Mouse (Mus musculus): Measurements from ENCODE around the gene Cxcr3. TPM values are rescaled to one million over a fixed set of nuclear protein-coding genes. Genes with fewer than 3 reads are reported as not detected.

Gene Cxcr3
- 0.13 TPM in 1 of 2 replicates, not detected in the other for polyA plus RNA-seq (2014; fragmentation: Nextera tagmentation; extraction: Ambion mirVana)

DNA sequence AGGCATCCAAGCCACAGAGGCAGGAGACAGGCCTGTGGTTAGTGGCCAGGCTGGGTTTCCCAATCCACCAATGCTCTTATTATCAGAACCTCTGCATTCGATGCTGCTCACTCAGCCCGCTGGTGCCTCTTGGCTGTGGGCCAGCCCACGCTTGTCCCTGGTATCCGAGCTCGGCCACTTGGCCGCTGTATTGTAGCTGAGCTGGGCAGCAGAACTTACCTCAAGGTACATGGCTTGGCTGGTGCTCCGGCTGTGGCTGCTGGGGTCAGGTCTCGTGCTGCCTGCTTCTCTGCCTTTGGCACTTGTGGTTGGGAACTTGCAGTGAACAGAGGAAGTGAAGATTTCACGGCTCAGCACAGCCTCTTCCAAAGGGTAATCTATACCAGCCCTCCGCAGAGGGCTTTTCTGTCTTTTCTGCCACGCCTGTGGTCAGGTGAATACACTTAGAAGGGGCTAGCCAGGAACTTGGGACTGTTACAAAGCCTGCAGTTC is at the start of gene Cxcr3:
TSS of gene Cxcr3 (minus strand) at position 442 of the 492 bp plus-strand sequence.
- Histone ChIP-seq H3K27me3 (ENCODE audit: control insufficient read depth, insufficient read depth, low read length) (no peaks in the 10 kb centered on the region), H3K9me3 (ENCODE audit: control insufficient read depth, low read length) (no peaks in the 10 kb centered on the region), H3K9ac (ENCODE audit: low read length) (no peak within 1 kb of the TSS), H3K4me1 (ENCODE audit: control insufficient read depth, insufficient read depth, low read length) (no peaks in the 10 kb centered on the region), H3K4me2 (ENCODE audit: low read depth) (no peak within 1 kb of the TSS), H3K4me3 (ENCODE audit: low read depth, low read length) (no peak within 1 kb of the TSS), H3K36me3 (ENCODE audit: control insufficient read depth, insufficient read depth, low read length) (no peaks in the 10 kb centered on the region), H3K27ac (ENCODE audit: low read depth, low read length) (no peak within 1 kb of the TSS)
- 83% methylated on average over 11 of the region's 11 CpGs for WGBS
- ATAC-seq (ENCODE audit: insufficient read depth, low FRiP score, low TSS enrichment) (no peak), DNase-seq (ENCODE audit: low spot score) (no peak)

DNA sequence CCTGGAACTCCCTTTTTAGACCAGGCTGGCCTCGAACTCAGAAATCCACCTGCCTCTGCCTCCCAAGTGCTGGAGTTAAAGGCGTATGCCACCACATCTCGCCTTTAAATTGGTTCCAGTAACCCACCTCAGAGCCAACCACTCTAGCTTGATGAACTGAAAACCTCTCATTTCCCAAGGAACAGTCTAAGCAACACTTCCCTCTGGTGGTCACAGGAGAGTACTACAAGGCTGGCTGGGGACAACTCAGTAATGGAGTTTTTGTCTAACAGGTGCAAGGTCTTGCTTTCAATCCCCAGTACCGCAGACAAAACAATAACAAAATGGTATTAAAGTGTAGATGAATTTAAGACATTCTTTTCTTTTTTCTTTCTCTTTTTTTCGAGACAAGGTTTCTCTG is 38.0 kb upstream of the Cxcr3 start:
- no peaks in the 10 kb centered on the region for H3K4me1 ChIP-seq (ENCODE audit: control insufficient read depth, insufficient read depth, low read length)
- no peak overlapping the region for H3K9ac ChIP-seq (ENCODE audit: low read length)
- H3K4me3 ChIP-seq (ENCODE audit: low read depth, low read length) = no peak overlapping the region
- WGBS = 51% methylated on average over 5 of the region's 5 CpGs
- no peaks in the 10 kb centered on the region for H3K36me3 ChIP-seq (ENCODE audit: control insufficient read depth, insufficient read depth, low read length)
- ATAC-seq (ENCODE audit: insufficient read depth, low FRiP score, low TSS enrichment) (no peak), DNase-seq (ENCODE audit: low spot score) (peak; percentile 56)
- H3K27ac ChIP-seq (ENCODE audit: low read depth, low read length) = no peak overlapping the region
- no peak overlapping the region for H3K4me2 ChIP-seq (ENCODE audit: low read depth)
- no peaks in the 10 kb centered on the region for H3K27me3 ChIP-seq (ENCODE audit: control insufficient read depth, insufficient read depth, low read length)
- H3K9me3 ChIP-seq (ENCODE audit: control insufficient read depth, low read length) = no peaks in the 10 kb centered on the region

DNA sequence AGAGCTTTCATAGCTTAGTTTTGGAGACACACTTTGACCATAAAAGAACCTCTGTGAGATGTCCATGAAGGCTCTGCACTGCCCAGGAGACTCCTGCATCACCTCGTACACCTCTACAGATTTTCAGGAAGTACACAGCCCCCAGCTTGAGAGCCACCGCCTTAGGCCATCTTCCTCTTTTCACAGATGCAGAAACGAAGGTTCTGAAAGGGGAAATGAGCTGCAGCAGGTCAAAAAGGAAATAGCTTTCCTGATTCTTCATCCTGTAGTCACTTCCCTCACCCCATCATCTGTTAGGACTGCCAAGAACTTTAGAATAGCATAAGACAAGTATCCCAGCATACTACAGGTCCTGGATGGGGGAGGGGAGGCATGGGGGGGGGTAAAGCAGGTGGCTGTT is 36.2 kb upstream of the Cxcr3 start:
- Histone ChIP-seq H3K4me1 (ENCODE audit: control insufficient read depth, insufficient read depth, low read length) (no peaks in the 10 kb centered on the region), H3K4me3 (ENCODE audit: low read depth, low read length) (no peak overlapping the region), H3K4me2 (ENCODE audit: low read depth) (no peak overlapping the region), H3K36me3 (ENCODE audit: control insufficient read depth, insufficient read depth, low read length) (no peaks in the 10 kb centered on the region), H3K9me3 (ENCODE audit: control insufficient read depth, low read length) (no peaks in the 10 kb centered on the region), H3K9ac (ENCODE audit: low read length) (no peak overlapping the region), H3K27ac (ENCODE audit: low read depth, low read length) (no peak overlapping the region), H3K27me3 (ENCODE audit: control insufficient read depth, insufficient read depth, low read length) (no peaks in the 10 kb centered on the region)
- DNase-seq (ENCODE audit: low spot score) (no peak), ATAC-seq (ENCODE audit: insufficient read depth, low FRiP score, low TSS enrichment) (no peak)
- 59% methylated on average over 3 of the region's 3 CpGs for WGBS

GRCm38 (mm10) chrX:101769478-101769877 is 35.4 kb upstream of the Cxcr3 start:
- H3K36me3 ChIP-seq (ENCODE audit: control insufficient read depth, insufficient read depth, low read length) = no peaks in the 10 kb centered on the region
- H3K4me2 ChIP-seq (ENCODE audit: low read depth) = no peak overlapping the region
- ATAC-seq (ENCODE audit: insufficient read depth, low FRiP score, low TSS enrichment) (no peak), DNase-seq (ENCODE audit: low spot score) (no peak)
- no peaks in the 10 kb centered on the region for H3K4me1 ChIP-seq (ENCODE audit: control insufficient read depth, insufficient read depth, low read length)
- H3K27ac ChIP-seq (ENCODE audit: low read depth, low read length) = no peak overlapping the region
- H3K9me3 ChIP-seq (ENCODE audit: control insufficient read depth, low read length) = no peaks in the 10 kb centered on the region
- H3K4me3 ChIP-seq (ENCODE audit: low read depth, low read length) = no peak overlapping the region
- no peak overlapping the region for H3K9ac ChIP-seq (ENCODE audit: low read length)
- WGBS = 77% methylated on average over 2 of the region's 2 CpGs
- no peaks in the 10 kb centered on the region for H3K27me3 ChIP-seq (ENCODE audit: control insufficient read depth, insufficient read depth, low read length)

GRCm38 (mm10) chrX:101767280-101767679 is 33.2 kb upstream of the Cxcr3 start:
- Histone ChIP-seq H3K36me3 (ENCODE audit: control insufficient read depth, insufficient read depth, low read length) (no peaks in the 10 kb centered on the region), H3K4me2 (ENCODE audit: low read depth) (no peak overlapping the region), H3K4me3 (ENCODE audit: low read depth, low read length) (no peak overlapping the region), H3K27ac (ENCODE audit: low read depth, low read length) (no peak overlapping the region), H3K27me3 (ENCODE audit: control insufficient read depth, insufficient read depth, low read length) (no peaks in the 10 kb centered on the region), H3K4me1 (ENCODE audit: control insufficient read depth, insufficient read depth, low read length) (no peaks in the 10 kb centered on the region), H3K9me3 (ENCODE audit: control insufficient read depth, low read length) (no peaks in the 10 kb centered on the region), H3K9ac (ENCODE audit: low read length) (no peak overlapping the region)
- 74% methylated on average over 7 of the region's 7 CpGs for WGBS
- ATAC-seq (ENCODE audit: insufficient read depth, low FRiP score, low TSS enrichment) = no peak
- DNase-seq (ENCODE audit: low spot score) = no peak

DNA sequence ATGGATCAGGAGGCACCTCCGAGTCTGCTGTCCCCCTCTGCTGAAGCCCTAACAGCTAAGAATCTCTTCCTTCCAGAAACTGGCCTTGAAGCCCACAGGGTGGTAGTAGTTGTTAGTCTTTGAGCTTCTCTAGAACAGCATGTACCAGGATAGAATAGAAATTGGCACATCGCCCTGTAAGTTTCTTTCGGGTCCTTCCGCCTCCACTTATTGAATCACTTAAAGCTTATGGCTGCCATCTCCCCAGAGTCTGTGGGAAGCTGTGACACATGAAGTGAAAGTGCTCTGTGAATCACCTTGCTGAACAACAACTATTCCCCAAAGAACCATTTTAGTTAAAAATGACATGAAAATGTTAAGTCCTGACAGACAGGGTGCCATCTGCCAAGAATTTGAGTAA is 31.0 kb upstream of the Cxcr3 start:
- Histone ChIP-seq H3K9me3 (ENCODE audit: control insufficient read depth, low read length) (no peaks in the 10 kb centered on the region), H3K27ac (ENCODE audit: low read depth, low read length) (no peak overlapping the region), H3K36me3 (ENCODE audit: control insufficient read depth, insufficient read depth, low read length) (no peaks in the 10 kb centered on the region), H3K4me1 (ENCODE audit: control insufficient read depth, insufficient read depth, low read length) (no peaks in the 10 kb centered on the region), H3K27me3 (ENCODE audit: control insufficient read depth, insufficient read depth, low read length) (no peaks in the 10 kb centered on the region), H3K4me2 (ENCODE audit: low read depth) (no peak overlapping the region), H3K9ac (ENCODE audit: low read length) (no peak overlapping the region), H3K4me3 (ENCODE audit: low read depth, low read length) (no peak overlapping the region)
- ATAC-seq (ENCODE audit: insufficient read depth, low FRiP score, low TSS enrichment) (no peak), DNase-seq (ENCODE audit: low spot score) (no peak)
- WGBS = 85% methylated on average over 4 of the region's 4 CpGs

- H3K9me3 ChIP-seq (ENCODE audit: control insufficient read depth, low read length) = no peaks in the 10 kb centered on the region
- DNase-seq (ENCODE audit: low spot score) = no peak
- H3K27ac ChIP-seq (ENCODE audit: low read depth, low read length) = no peak overlapping the region
- H3K4me1 ChIP-seq (ENCODE audit: control insufficient read depth, insufficient read depth, low read length) = no peaks in the 10 kb centered on the region
- WGBS = 69% methylated on average over 5 of the region's 5 CpGs
- no peaks in the 10 kb centered on the region for H3K36me3 ChIP-seq (ENCODE audit: control insufficient read depth, insufficient read depth, low read length)
- no peak overlapping the region for H3K4me3 ChIP-seq (ENCODE audit: low read depth, low read length)
- no peaks in the 10 kb centered on the region for H3K27me3 ChIP-seq (ENCODE audit: control insufficient read depth, insufficient read depth, low read length)
- H3K4me2 ChIP-seq (ENCODE audit: low read depth) = no peak overlapping the region
- ATAC-seq (ENCODE audit: insufficient read depth, low FRiP score, low TSS enrichment) = no peak
- no peak overlapping the region for H3K9ac ChIP-seq (ENCODE audit: low read length)
Observed at GRCm38 (mm10) chrX:101764621-101765020, 30.6 kb upstream of the Cxcr3 start.

- Histone ChIP-seq H3K4me1 (ENCODE audit: control insufficient read depth, insufficient read depth, low read length) (no peaks in the 10 kb centered on the region), H3K27me3 (ENCODE audit: control insufficient read depth, insufficient read depth, low read length) (no peaks in the 10 kb centered on the region), H3K9me3 (ENCODE audit: control insufficient read depth, low read length) (no peaks in the 10 kb centered on the region), H3K27ac (ENCODE audit: low read depth, low read length) (no peak overlapping the region), H3K4me2 (ENCODE audit: low read depth) (no peak overlapping the region), H3K4me3 (ENCODE audit: low read depth, low read length) (no peak overlapping the region), H3K9ac (ENCODE audit: low read length) (no peak overlapping the region), H3K36me3 (ENCODE audit: control insufficient read depth, insufficient read depth, low read length) (no peaks in the 10 kb centered on the region)
- ATAC-seq (ENCODE audit: insufficient read depth, low FRiP score, low TSS enrichment) (no peak), DNase-seq (ENCODE audit: low spot score) (no peak)
- 84% methylated on average over 5 of the region's 5 CpGs for WGBS
Observed at GRCm38 (mm10) chrX:101754478-101754877, 20.4 kb upstream of the Cxcr3 start.

DNA sequence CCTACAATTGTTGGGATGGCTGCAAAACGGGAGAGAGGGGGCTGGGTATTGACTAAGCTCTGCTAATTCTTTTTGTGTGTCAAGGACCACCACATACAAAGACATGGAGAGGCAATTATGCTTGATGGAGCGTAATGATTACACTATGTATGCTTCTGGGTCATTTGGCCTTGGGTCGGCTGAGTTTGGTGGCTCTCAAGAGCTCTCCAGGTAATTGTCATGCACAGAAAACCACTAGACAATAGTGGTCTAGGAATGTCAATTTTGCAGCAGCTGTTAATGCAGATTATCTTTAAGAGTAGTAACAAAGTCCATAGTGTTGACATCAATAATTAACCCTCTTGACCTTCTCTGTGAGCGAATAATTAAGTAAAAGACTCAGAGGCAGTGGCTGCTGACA is 16.1 kb upstream of the Cxcr3 start:
- no peak for ATAC-seq (ENCODE audit: insufficient read depth, low FRiP score, low TSS enrichment)
- Histone ChIP-seq H3K4me1 (ENCODE audit: control insufficient read depth, insufficient read depth, low read length) (no peaks in the 10 kb centered on the region), H3K4me3 (ENCODE audit: low read depth, low read length) (no peak overlapping the region), H3K9ac (ENCODE audit: low read length) (no peak overlapping the region), H3K36me3 (ENCODE audit: control insufficient read depth, insufficient read depth, low read length) (no peaks in the 10 kb centered on the region), H3K9me3 (ENCODE audit: control insufficient read depth, low read length) (no peaks in the 10 kb centered on the region), H3K4me2 (ENCODE audit: low read depth) (no peak overlapping the region), H3K27ac (ENCODE audit: low read depth, low read length) (no peak overlapping the region), H3K27me3 (ENCODE audit: control insufficient read depth, insufficient read depth, low read length) (no peaks in the 10 kb centered on the region)
- 48% methylated on average over 4 of the region's 4 CpGs for WGBS
- DNase-seq (ENCODE audit: low spot score) = no peak
